Mouse (Mus musculus) kidney, postnatal 4 days (tissue): ENCODE measurements around the gene Armcx1.
"Not testable (repeated sequence)": the region's sequence is repeated elsewhere in the genome, so short reads cannot be mapped to it uniquely, and the experiment has no call there.

Source experiments
- DNase-seq, 2 experiments: peaks; one replicate each; pipeline ENCODE4 v3.0.0; 2021; ENCODE audit warnings: mixed read lengths in 2 of 2

The Armcx1 gene

GRCm38 (mm10) chrX:134717752-134718308 is at the start of gene Armcx1:
Armcx1 (plus strand) TSS chrX:134717963.
- DNase-seq = peak; percentile 65 to 77

GRCm38 (mm10) chrX:134675022-134675421 is 42.7 kb upstream of the Armcx1 start:
- no peak for DNase-seq

GRCm38 (mm10) chrX:134675959-134676358 is 41.8 kb upstream of the Armcx1 start:
- DNase-seq = no peak

- no peak for DNase-seq
These were observed 32.8 kb upstream of the Armcx1 start for GRCm38 (mm10) chrX:134684936-134685335.

- DNase-seq = peak; percentile 77 to 83
These were observed 31.5 kb upstream of the Armcx1 start, which contains the start of gene Armcx4 for GRCm38 (mm10) chrX:134686267-134686666. Armcx4 (plus strand) TSS chrX:134686519.

GRCm38 (mm10) chrX:134686739-134687171 is 31.0 kb upstream of the Armcx1 start:
- peak; percentile 60 to 74 for DNase-seq

- no peak for DNase-seq
These were observed 28.1 kb upstream of the Armcx1 start for GRCm38 (mm10) chrX:134689676-134690075.

- DNase-seq = no peak
These were observed 26.8 kb upstream of the Armcx1 start for GRCm38 (mm10) chrX:134690871-134691539.

- DNase-seq = no peak
These were observed 26.2 kb upstream of the Armcx1 start for GRCm38 (mm10) chrX:134691540-134691935.

- no peak for DNase-seq
These were observed 900 bp upstream of the Armcx1 start for GRCm38 (mm10) chrX:134716863-134717262.

- DNase-seq = peak; percentile 78 to 84
These were observed 761 bp downstream of the Armcx1 start for GRCm38 (mm10) chrX:134718524-134718923.

- DNase-seq = not testable (repeated sequence)
These were observed 6.0 kb downstream of the Armcx1 start for GRCm38 (mm10) chrX:134723762-134724161.

GRCm38 (mm10) chrX:134729778-134730177 is 12.0 kb downstream of the Armcx1 start:
- DNase-seq = peak in 1 of 2 experiments; percentile 18

GRCm38 (mm10) chrX:134737796-134738195 is 20.0 kb downstream of the Armcx1 start:
- DNase-seq = no peak

GRCm38 (mm10) chrX:134739160-134739559 is 21.4 kb downstream of the Armcx1 start:
- DNase-seq = no peak

- DNase-seq = no peak
These were observed 24.1 kb downstream of the Armcx1 start for GRCm38 (mm10) chrX:134741862-134742261.

- peak; percentile 48 to 63 for DNase-seq
These were observed 28.7 kb downstream of the Armcx1 start for GRCm38 (mm10) chrX:134746459-134746858.

- peak; percentile 77 to 86 for DNase-seq
These were observed 33.2 kb downstream of the Armcx1 start, which contains the start of gene Armcx6 for GRCm38 (mm10) chrX:134750764-134751592. Armcx6 (minus strand) TSS chrX:134751417.

- no peak for DNase-seq
These were observed 34.1 kb downstream of the Armcx1 start for GRCm38 (mm10) chrX:134751910-134752309.

GRCm38 (mm10) chrX:134752584-134752983 is 34.8 kb downstream of the Armcx1 start:
- no peak for DNase-seq

- DNase-seq = peak; percentile 69 to 81
These were observed 38.9 kb downstream of the Armcx1 start, which contains the start of gene Armcx3 for GRCm38 (mm10) chrX:134756434-134757292. Armcx3 (plus strand) TSS chrX:134756595.

GRCm38 (mm10) chrX:134757293-134757995 is 39.7 kb downstream of the Armcx1 start:
- DNase-seq = peak; percentile 4 to 29
